Mouse (Mus musculus) lung, postnatal 10 days (tissue): ENCODE results near the gene Suz12.
A peak's percentile ranks its signal among the peaks of the same experiment; 100 is the strongest.
"Not testable (repeated sequence)": the region's sequence is repeated elsewhere in the genome, so short reads cannot be mapped to it uniquely, and the experiment has no call there.

Experiments used
- DNase-seq: peaks from one replicate; pipeline ENCODE4 v3.0.0; 2021

The Suz12 gene

GRCm38 (mm10) chr11:79992592-79993355 lies at the start of gene Suz12:
Gene Suz12, plus strand, starts transcription at chr11:79993106.
- DNase-seq = peak; percentile 97

- DNase-seq = no peak
Observed at GRCm38 (mm10) chr11:79943136-79943535, 49.8 kb upstream of the Suz12 start.

DNA sequence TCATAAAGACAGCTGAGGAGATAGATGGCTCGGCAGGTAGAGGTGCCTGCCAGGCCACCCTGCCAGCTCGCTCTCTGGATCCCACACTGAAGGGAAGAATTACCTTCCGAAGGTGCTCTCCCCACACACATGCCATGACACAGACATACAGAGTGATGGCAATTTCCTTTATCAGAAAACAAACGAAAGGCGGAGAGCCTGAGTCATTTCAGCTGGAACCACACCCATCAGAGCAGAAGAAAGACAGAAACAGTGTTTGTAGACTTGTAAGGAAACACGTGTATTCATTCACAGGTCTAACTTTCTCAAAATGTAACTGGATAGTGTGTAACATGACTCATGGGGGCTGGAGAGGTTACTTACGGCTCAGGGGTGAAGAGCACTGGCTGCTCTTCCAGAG lies 49.3 kb upstream of the Suz12 start:
- DNase-seq = no peak

DNA sequence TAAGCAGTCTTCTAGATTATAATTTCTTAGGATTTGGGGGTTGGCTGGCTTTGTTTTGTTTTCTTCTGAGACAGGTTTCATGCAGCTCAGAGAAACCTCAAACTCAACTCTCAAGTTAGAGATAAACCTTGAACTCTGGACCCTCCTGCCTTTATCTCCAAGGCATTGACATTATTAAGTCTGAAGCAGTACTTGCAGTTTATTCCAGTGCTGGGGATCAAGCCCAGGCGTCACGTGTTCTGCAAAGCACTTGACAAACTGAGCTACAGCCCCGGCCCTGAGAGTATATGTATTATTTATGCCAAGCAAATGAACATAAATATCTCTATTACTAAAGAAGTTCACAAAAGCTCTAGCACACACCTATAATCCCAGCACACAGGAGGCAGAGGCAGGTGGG lies 45.6 kb upstream of the Suz12 start:
- no peak for DNase-seq

GRCm38 (mm10) chr11:79961346-79962124 lies 31.4 kb upstream of the Suz12 start:
- peak; percentile 11 for DNase-seq

GRCm38 (mm10) chr11:79962125-79962876 lies 30.6 kb upstream of the Suz12 start, which contains the start of gene Utp6:
Gene Utp6, minus strand, starts transcription at chr11:79962390.
- peak; percentile 99 for DNase-seq

- DNase-seq = no peak
Observed at GRCm38 (mm10) chr11:79962877-79963183, 30.1 kb upstream of the Suz12 start.

DNA sequence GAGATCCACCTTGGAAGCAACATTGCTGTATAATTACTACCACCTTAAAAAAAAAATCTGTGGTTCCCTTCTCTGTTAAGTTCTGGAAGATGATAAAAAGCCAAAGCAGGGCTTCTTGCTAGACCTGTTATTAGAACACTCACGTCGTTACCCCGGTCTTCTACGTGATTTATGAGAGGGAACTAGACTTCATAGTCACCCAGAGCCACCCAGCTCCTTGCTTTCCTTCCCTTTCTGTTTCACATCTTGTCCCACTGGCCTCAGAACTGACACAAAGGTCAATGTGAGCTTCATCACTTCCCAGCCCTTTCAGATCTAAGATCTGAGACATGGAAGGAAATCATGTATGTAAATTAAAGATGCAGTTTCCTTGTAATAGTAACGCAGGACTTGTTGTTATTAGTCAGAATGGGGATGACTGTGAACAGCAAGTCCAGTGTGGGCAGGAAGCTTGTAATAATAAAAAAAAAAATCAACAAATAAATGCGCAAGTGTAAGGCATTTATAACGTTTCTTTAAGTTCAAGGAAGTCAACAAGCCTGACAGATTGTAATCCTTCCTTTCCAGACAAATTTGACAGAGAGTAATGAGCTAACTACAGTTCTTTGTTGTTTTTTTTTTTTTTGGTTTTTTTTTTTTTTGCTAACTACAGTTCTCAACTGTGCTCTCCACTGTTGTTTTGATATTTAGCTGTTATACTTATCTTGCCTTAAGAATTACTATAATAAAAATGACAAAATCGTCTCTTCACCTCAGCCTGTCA lies 29.5 kb upstream of the Suz12 start:
- no peak for DNase-seq

DNA sequence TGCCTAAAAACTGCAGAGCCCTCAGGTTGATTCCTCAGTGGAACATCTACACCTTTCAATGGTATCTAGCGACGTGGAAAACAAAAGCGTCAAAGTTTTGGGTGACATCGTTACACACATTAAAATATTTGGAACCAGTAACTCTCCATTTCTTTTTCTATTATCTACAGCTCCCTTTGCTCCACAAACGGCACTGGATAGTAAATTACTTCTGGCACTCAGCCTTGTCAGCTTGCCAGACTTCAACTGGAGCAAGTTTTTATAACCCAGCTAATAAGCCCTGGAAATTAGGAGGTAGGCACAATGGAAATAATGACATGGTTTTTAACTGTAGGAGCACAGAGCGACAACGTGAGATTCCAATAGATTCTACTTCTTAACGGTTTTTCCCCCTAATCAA lies 27.0 kb upstream of the Suz12 start:
- DNase-seq = peak; percentile 75

DNA sequence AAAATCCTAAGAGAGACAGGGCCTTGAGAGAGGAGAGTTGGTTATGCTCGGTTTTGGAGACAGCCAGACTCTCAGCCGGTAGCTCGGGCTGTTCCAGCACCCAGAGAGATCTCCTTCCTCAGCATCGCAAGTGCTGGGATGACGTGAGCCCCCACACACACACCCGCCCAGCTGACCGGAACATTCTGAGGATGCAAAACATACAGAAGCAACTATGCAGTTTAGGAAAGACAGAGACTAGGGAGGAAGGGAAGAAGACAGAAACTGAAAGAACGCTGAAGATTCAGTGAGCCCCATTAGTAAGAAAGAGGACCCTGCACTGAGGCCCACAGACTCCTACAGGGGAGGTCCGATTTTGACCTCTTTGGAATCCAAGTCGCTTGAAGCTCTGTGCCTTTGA lies 25.2 kb upstream of the Suz12 start:
- no peak for DNase-seq

DNA sequence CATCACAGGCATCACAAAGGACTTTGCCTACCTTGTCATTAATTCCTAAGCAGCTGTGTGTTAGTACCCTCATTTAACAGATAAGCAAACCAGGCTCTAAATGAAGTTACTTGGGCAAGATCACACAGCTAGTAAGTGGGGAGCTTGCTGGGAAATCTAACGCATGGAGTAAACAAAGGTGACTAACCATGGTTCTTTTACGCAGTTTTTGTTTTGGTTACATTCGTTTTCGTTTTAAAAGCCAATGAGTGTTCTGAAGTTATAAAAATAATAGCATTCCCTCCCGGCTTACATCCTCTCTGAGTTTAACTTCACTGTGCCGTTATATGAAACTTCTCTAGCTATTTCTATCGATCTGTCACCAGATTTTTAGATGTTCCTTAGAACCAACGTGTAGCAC lies 19.8 kb upstream of the Suz12 start:
- DNase-seq = no peak

GRCm38 (mm10) chr11:79973626-79974476 lies 19.1 kb upstream of the Suz12 start:
- peak; percentile 43 for DNase-seq

GRCm38 (mm10) chr11:79975377-79975776 lies 17.5 kb upstream of the Suz12 start:
- DNase-seq = no peak

DNA sequence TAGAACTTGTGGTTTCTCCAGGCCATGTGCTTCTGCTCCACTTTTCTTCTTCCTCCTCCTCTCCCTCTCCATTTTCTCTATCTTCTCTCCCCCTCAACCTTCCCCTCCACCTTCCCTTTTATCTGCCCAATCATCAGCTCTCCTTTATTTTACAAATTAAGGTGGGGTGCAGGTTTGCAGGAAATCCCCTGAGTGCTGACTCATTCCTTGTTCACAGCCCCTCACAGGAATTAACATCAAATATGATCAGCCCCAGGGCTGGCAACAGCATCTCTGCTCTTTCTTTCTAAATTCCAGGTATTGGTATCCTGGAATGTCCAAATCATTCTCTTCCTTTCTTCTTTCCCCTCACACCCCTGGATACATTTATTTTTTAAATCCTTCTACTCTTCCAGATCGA lies 16.7 kb upstream of the Suz12 start:
- no peak for DNase-seq

DNA sequence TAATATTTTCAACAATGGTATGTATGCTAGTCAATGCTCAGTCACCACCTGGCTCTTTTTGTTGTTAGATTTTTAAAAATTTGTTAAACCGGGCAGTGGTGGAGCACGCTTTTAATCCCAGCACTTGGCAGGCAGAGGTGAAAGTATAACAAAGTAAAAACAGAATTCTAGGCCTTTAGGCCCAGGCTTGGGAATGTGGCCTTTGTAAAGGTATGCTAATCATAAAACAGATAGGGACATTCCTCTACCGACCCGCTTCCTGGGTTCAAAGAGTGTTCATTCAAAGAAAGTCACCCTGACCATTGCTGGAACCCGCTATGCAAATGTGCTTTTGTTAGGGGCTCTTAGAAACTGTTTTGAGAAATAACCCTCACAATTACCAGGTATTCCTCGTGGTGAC lies 16.3 kb upstream of the Suz12 start:
- not testable (repeated sequence) for DNase-seq

- not testable (repeated sequence) for DNase-seq
Observed at GRCm38 (mm10) chr11:79977061-79977460, 15.8 kb upstream of the Suz12 start.

DNA sequence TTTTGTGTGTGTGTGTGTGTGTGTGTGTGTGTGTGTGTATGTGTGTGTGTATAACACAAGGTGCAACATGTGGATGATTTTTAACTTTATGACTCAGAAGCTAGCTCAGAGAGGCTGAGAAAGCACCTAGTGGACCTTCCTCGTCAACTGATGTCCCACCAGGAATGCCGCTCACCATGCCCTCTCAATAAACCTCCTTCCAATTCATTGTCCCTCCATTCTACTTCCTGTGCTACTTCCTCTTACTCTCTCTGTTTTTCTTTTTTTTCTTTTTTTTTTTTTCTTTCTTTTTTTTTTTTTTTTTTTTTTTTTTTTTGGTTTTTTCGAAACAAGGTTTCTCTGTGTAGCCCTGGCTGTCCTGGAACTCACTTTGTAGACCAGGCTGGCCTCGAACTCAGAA lies 15.2 kb upstream of the Suz12 start:
- DNase-seq = not testable (repeated sequence)

- DNase-seq = no peak
Observed at GRCm38 (mm10) chr11:79986886-79987285, 6.0 kb upstream of the Suz12 start.

DNA sequence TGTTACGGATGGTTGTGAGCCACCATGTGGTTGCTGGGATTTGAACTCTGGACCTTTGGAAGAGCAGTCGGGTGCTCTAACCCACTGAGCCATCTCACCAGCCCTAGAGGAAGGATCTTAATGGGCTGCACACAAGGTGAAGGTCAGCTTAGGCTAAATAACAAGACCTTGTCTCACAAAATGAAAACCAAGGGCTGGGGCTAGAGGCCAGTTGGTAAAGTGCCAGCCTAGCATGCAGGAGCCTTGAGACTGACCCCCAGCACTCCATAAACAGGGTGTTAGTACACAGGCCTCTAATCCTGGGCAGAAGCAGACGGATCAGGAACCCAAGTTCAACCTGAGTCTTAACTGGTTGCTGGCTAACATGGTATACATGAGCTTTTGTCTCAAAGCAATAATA lies 5.0 kb upstream of the Suz12 start:
- DNase-seq = no peak

DNA sequence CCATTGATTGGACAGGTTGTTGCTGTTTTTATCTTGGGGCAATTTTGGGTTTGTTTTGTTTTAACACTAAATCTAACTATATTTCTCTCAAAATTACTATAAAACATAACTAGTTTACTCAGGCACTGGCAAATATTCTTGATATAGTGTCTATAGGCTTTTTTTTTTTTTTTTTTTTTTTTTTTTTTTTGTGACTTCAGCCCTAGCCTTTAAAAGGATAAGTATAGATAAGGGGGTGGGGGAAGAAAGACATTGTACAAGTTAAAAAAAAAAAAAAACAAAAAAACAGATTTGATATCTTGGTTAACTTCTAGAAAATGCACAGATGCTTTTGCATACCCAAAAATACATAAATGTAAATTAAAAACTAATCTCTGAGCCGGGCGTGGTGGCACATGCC lies 2.8 kb upstream of the Suz12 start:
- DNase-seq = no peak

DNA sequence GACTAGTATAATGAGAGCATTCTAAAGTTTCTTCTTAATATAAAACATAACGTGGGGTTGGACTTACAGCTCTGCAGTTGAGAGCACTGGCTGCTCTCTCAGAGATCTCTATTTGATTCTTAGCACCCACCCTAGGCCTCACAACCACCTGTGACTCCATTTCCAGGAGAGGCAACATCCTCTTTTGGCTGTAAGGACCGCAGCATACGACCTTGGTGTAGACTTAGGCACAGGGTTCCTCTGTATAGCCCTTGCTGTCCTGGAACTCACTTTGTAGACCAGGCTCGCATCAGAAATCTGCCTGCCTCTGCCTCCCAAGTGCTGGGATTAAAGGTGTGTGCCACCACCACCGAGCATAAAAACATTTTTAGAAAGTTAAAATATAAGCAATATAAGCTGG lies 1.3 kb upstream of the Suz12 start:
- DNase-seq = no peak

GRCm38 (mm10) chr11:79992035-79992591 lies 793 bp upstream of the Suz12 start:
- DNase-seq = no peak
